Mouse (Mus musculus): Measurements from ENCODE around the gene Azi2. TPM values are rescaled to one million over a fixed set of nuclear protein-coding genes. Genes with fewer than 3 reads are reported as not detected.

Azi2 gene
- 66.4 and 66.9 TPM in 2 replicates for total RNA-seq (2014; fragmentation: Nextera tagmentation)
- total RNA-seq (2017): 59.5 and 87.3 TPM in 2 replicates

DNA sequence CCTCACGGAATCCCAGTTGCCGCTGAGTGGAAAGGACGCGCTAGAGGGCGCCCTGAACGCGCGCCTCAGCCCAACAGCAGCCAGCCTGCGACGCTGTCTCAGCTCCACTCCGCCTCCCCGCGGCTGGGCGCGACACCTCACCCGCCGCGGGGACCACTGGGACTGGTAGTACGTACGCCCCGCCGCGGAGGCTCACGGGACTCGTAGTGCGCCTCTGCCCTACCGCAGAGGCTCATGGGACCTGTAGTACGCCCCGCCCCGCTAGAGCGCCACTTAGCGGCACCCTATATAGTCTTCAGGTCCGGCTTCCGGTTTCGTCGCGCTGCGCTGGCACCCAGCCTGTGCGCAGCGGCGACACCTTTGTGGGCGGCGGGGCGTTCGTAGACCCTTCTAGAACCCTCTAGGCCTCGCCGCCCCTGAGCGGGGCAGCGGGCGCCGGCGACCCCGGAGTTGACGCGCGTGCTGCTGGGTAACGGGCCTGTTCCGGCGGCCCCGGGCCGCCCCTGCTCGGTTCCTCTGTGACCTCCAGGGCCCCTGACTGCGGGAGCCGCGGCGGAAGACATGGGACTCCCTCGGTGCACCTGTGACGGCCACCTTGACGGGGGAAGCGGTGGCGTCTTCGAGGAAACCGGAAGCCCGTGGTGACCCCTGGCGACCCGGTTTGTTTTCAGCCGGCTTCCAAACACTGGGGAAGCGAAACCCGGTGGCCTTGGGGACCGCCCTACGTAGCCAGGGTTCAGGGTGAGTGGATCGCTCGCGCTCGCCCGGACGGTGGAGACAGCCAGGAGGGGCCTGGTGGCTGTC, at the start of gene Azi2:
TSS of gene Azi2 (plus strand) at position 282 of the 804 bp plus-strand sequence.
- ATAC-seq (replicated peaks; ENCODE audit: low FRiP score, low TSS enrichment, poor library complexity, severe bottlenecking): peak; percentile 97

DNA sequence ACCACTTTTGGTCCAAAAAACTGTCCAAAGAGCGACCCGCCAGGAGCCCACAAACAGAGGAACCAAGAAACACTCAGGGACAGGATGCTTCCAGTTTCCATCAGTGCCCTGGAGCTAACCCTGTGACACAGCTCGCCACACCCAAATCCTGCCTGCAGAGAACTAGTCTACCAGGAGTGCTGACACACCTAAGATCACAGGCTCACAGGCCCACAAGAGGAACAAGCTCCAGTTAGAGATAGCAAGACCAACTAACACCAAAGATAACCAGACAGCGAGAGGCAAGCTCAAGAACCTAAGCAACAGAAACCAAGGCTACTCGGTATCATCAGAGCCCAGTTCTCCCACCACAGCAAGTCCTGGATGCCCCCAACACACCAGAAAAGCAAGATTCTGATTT, 43.7 kb upstream of the Azi2 start:
- peak; percentile 98 for ATAC-seq (replicated peaks; ENCODE audit: low FRiP score, low TSS enrichment, poor library complexity, severe bottlenecking)

DNA sequence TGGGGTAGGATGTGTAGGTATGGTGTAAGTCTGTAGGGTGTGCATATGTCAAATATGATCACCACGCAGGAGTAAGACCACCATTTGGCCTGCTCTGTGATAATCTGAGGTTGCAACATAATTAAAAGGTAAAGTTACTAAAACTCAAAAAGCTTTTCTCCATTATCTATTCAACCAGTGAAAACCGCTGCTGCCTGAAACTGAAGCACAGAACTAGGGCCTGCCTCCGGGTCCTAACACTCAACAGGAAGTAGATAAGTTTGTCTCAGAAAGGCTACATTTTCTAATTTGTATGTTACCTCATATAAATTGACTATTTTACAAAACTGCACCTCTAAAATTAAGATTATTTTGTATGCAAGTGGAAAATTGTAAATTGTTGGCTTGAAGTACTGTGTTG, 38.8 kb upstream of the Azi2 start:
- ATAC-seq (replicated peaks; ENCODE audit: low FRiP score, low TSS enrichment, poor library complexity, severe bottlenecking): peak; percentile 40

DNA sequence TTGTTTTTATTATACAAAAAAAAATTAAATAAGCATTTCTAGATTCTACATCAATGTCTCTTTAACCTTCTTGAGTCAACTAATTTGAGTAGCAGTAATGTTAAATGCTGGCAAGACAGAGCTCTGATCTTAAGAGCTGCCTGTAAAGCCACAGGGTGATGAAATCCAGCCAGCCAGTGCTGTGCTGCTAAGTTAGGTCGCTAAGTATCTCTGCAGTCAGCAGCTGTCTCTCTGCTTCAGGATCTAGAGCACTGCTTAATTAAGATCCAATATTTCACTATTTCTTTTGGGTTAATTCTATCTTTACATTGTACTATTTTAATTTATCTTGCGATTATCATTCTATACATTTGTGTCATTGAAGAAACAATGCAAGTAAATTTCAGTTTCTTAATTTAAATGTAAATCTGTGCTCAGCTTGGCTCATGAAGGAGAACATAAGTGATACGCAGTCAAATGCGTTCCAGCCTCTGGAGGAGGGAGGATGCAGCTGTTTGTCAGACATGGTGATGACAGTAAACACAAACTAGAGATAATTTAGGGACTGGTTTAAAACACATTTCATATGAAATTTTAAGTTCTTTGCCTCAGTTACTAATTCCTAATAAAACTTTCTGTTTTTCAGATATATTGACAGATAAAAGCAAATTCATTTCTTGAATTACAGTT, 36.9 kb upstream of the Azi2 start:
- ATAC-seq (replicated peaks; ENCODE audit: low FRiP score, low TSS enrichment, poor library complexity, severe bottlenecking): no peak

DNA sequence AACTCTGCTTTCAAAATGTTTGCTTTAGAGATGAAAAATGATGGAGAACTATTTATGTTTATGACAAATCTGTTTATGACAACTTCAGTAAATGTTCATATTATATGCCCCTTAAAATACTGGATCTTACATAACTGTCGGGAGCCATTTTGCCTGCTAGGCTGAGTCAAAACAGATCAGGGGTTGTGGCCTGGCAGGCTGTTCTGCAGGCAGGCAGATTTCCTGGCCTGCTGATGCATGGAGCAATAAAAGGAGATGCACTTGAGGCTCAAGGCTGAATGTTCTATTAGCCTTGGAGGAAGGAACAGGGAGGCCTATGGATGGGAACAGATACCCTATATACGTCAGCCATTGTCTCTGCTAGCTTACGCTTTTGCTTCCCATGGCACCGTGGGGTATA, 36.4 kb upstream of the Azi2 start:
- ATAC-seq (replicated peaks; ENCODE audit: low FRiP score, low TSS enrichment, poor library complexity, severe bottlenecking): no peak

DNA sequence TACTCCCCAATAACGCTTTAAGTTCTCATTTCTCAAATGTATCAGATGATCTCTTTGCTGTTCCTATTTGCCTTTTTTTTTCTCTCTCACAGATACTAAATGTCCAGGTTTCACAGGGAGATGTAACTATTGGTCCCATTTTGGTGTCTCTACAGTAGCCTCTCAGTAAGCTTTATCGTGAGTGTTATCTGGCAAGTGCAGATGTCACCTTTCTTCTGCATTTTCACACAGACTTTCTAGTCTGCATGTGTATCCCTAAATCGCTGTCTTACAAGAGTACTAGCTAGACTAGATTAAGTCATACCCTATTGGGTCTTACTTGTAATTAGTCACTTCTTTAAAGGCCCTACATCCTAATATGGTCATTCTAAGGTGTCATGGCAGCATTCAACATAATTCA, 27.4 kb upstream of the Azi2 start:
- peak; percentile 50; the same call in 1 of the 2 replicates for ATAC-seq (replicated peaks; ENCODE audit: low FRiP score, low TSS enrichment, poor library complexity, severe bottlenecking)

DNA sequence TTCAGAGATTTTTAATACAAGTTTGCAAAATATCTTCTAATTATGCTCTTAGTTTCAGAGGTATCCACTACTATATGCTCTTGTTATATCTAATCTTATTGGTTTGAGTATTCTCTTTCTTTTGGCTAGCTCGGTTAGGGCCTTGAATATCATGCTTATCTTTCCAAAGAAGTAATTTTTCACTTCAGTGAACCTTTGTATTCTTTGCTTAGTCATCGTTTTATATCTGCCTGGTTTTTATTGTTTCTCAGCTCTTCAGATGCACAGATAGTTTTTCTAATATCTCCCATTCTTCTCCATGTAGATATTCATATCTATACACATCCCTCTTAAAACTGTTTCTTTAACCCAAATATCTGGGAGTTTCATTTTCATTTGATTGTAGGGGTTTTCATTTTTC, 15.3 kb upstream of the Azi2 start:
- ATAC-seq (replicated peaks; ENCODE audit: low FRiP score, low TSS enrichment, poor library complexity, severe bottlenecking): no peak

DNA sequence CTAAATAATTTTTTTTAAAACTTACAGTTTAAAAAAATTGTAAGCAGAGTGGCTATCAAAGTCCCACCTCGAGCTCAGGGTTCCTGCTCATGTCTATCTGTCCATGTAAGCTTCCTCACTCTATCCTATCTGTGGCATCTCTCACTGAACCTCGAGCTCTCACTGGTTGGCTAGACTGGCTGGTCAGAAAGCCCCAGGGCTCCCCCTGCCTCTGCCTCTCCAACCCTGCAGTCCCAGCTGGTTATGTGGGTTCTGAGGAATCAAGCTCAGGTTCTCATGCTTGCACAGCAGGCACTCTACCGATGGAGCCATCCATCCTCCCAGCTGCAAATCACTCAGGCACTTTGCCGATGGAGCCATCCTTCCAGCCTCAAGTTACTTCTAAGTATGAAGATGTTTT, 10.8 kb upstream of the Azi2 start:
- peak; percentile 78 for ATAC-seq (replicated peaks; ENCODE audit: low FRiP score, low TSS enrichment, poor library complexity, severe bottlenecking)

DNA sequence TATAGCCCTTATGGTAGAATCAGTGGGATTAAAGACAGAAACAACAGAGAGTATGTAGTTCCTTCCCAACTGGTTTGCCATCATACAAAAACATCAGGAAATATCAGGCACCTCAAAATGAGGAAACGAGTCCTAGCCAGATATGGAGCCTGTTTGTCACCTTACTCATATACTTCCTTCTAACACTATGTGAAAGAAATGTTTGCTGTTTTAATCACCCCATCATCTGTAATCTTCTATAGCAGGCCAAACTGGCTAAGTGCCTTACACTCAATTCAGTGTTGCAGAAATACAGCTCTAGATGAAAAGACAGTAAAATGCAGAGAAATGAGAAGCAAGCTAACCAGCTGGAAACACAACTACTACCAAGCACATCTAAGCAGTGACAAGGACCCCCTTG, 10.0 kb upstream of the Azi2 start:
- no peak for ATAC-seq (replicated peaks; ENCODE audit: low FRiP score, low TSS enrichment, poor library complexity, severe bottlenecking)

DNA sequence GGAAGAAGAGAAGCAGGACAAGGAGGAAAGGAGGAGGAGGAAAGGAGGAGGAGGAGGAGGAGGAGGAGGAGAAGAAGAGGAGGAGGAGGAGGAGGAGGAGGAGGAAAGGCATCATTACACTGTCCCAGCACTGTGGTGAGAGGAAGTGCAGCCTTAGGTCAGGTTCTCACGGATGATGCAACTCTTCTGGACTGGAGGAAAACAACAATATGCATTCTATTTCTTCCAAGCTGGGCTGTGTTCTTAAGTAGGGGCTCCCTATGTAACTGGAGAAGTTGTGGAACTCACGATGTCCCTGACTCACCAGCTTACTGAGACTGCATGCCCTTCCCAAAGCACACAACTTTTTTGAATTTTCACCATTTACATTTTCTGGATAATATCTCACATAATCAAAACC, 8.6 kb upstream of the Azi2 start:
- ATAC-seq (replicated peaks; ENCODE audit: low FRiP score, low TSS enrichment, poor library complexity, severe bottlenecking): no peak

DNA sequence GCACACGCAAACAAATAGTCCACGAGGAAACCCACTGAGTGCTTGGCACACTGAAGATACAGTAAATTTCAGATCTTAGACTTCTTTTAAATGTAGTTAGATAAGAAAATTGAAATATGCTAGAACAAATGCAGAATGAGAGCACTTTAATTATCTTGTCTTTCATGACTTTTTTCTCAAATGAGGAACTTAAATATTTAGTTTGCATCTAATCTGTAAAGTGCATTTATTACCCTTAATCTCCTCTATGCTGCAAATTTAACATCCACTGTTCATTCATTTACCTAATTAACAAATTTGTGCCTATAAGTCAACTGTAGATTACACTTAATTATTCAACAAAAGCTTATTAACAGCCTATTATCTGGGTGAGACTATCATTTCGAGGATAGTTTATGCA, 5.3 kb upstream of the Azi2 start:
- no peak for ATAC-seq (replicated peaks; ENCODE audit: low FRiP score, low TSS enrichment, poor library complexity, severe bottlenecking)

DNA sequence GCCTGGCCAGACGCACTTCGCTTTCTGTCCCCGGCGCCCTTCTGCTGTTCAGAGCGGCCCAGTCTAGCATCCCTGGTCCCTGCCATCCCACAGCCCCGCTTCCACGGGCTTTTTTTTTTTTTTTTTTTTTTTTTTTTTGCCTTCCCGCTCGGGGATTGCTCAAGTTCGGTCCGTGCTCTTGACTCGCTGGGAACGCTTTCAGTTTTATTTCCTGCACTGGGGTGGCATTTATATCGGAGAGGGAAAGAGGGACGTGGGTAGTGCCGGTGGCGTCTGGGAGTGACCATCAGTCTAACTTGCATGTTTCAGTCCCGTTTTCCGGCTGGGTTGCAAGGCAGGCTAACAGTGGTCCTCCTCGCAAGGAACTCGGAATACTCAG, 712 bp downstream of the Azi2 start:
- ATAC-seq (replicated peaks; ENCODE audit: low FRiP score, low TSS enrichment, poor library complexity, severe bottlenecking): peak; percentile 2; the same call in 1 of the 2 replicates

DNA sequence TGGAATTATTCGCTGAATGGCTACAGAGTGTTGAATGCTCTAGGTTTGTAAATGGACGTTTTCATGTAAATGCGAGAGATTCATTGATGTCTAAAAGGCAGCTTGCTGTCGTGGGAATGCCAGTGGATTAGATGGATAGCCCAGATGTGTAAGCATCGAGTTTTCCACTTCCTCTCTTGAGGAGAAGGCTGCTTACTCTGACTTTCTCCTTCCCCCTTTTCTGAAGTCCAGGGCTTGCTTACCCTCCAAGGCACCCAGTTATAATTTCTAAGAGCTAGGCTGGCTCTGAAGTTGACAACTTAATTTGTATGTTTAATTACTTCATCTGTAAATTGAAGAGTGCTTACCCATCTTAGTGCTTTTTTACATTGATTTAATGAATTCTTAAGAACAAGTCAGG, 1.3 kb downstream of the Azi2 start:
- no peak for ATAC-seq (replicated peaks; ENCODE audit: low FRiP score, low TSS enrichment, poor library complexity, severe bottlenecking)

DNA sequence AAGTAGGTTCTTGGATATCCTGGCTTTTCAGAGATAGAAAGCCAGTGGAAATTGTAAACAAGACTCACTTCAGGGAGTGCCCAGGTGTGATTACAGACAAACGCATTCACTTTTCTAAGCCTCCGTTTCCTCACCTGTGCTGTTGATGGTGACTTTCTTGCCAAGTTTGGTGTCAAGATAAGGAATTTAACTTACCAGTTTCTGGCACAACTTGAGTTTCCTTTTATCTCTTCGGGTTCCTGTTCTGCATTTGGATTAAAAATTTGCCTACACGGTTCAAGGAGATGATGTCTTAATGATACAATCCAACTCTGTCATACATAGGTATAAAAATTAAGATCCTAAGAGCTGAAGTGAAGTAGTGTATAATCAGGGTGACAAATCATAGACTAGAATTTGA, 2.4 kb downstream of the Azi2 start:
- ATAC-seq (replicated peaks; ENCODE audit: low FRiP score, low TSS enrichment, poor library complexity, severe bottlenecking): no peak

DNA sequence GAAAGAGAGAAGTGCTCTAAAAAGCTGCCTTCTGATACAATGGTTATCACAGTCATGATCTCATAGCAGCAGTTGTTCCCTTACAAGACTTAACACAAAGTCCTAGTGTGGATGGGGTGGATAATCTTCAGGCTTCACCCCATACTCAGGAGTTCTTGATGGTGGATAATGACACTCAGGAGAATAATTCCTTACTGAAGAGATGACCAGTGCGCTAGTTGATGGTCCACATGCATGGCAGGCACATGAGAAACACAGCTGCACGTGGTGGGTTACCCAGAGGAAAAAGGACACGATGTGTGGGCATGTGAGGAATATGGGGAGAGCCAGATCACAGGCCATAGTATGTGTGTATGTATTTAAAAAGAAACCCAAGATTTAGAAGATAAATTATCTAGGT, 3.3 kb downstream of the Azi2 start:
- no peak for ATAC-seq (replicated peaks; ENCODE audit: low FRiP score, low TSS enrichment, poor library complexity, severe bottlenecking)

DNA sequence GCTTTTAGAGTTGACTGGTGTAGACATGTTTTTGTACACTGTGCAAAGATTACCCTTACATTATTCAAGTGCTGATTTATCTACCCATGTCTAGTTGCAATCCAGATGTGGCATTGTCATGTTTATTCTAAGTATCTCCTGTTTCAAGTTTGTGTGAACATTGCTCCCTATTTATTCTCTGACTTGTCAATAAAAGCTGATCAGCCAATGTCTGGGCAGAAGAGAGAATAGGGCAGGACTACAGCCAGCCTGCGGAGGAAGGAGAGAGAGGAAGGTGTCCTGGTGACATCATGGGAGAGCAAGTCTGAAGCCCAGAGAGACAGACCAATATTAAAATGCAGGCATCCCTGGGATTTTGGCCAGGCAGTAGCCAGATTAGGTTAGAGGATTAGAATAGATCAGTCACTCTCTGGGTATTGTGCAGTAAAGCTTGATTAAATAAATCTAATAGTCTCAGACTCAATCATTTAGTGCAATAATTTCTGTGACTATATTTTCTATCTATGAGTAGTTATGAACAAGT, 4.8 kb downstream of the Azi2 start:
- ATAC-seq (replicated peaks; ENCODE audit: low FRiP score, low TSS enrichment, poor library complexity, severe bottlenecking): no peak

DNA sequence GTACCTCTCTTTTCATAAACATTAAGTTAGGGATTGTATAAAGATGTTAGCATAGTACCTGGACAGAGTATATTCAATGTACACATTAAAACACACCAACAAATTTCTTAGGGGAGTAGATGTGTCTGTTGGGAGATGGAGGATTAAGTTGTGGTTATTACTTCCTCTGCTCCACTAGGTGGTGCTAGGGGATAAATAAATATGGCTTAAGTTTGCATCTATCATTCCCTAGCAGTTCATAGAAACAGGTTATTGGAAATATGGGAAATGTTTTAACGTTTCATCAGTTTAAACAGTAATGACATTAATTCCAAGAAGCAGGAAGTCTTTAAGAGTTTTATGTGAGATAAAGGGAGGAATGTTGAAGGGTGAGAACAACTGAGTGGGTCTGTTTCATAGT, 13.0 kb downstream of the Azi2 start:
- ATAC-seq (replicated peaks; ENCODE audit: low FRiP score, low TSS enrichment, poor library complexity, severe bottlenecking): peak; percentile 86

DNA sequence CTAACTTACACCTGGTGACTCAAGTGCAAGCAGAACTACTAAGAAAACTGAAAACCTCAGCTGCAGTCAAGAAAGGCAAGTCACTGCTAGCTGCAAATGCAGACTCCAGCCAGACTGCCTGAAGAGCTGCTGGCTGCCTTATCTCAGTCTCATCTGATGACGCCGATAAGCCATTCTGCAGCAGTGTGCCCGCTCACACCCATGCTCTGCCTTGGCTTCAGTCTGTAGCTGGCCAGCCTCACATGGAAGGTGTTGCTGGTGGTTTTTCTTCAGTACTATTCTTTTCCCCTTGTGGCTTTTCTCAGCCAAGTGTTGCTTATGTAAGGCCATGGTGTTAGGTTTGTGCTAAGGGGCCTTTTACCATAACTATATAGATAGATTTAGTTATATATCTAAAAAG, 18.8 kb downstream of the Azi2 start:
- no peak for ATAC-seq (replicated peaks; ENCODE audit: low FRiP score, low TSS enrichment, poor library complexity, severe bottlenecking)

DNA sequence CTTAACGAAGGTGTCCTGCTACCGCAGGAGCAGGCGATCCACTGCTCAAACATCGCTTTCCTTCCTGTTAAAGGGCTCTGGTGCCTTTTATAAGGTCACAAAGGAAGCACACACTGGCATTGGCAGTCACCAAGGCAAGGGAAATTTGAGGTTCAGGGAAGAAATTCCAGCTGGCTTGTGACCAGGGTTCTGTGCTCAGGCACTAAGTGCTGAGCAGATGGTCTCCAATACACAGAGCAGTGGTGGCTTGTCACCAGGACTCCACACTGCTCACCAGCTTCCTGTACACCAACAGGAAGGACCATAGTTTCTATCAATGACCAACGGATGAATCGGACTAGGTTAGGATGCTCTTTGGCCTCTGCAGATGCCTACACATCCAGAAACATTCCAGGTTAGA, 30.1 kb downstream of the Azi2 start:
- no peak for ATAC-seq (replicated peaks; ENCODE audit: low FRiP score, low TSS enrichment, poor library complexity, severe bottlenecking)

DNA sequence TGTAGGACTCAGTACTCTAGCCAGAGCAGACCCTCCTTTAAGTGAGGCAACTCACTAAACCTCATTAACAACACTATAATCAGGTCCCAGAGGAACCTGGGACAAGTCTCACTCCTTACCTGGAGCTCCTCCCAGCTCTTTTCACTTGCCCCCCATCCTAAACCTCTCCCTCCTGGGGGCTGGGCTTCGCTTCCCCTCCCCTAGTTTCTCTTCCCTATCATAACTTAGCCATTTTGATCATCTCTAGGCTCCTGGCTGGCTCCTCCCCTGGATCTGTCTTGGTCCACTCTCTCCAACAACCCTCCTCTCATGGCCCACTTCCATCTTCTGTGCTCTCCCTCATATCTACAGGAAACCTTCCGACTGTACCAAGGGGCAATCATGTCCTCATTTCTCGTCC, 31.0 kb downstream of the Azi2 start:
- ATAC-seq (replicated peaks; ENCODE audit: low FRiP score, low TSS enrichment, poor library complexity, severe bottlenecking): 0 out of 2 replicates have a peak, but pooled peaks have one; percentile 28

DNA sequence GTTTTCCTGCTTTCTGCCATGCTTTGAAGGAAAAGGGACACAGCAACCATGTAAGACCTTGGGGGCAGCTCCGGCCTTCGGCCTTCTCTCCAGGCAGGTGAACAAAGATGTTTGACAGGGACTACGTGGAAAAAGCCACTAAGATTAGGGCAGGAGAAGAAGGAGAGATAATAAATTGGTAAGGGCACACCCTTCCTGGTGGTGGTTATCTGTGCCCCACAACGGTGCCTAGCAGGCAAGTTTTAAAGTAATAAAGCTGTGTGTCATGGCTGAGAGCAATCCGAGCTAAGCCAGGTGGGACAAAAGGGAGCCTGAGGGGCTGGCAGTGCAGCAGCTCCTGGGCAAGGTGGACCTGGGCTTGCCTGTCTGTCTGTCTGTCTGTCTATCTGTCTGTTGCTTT, 31.8 kb downstream of the Azi2 start:
- ATAC-seq (replicated peaks; ENCODE audit: low FRiP score, low TSS enrichment, poor library complexity, severe bottlenecking): peak; percentile 97

Measured in megakaryocyte-erythroid progenitor cell, adult 5-6 weeks (primary cell).